Mouse (Mus musculus) liver, embryonic 14.5 days (tissue): Measurements from ENCODE around the gene Olfr517.

ENCODE experiments used
- CTCF ChIP-seq: IDR thresholded peaks from 2 replicates; pipeline ENCODE4 v1.5.1; 2016; ENCODE audit warnings: antibody characterized with exemption, low read depth, control low read depth
- EP300 ChIP-seq: IDR thresholded peaks from 2 replicates; pipeline ENCODE4 v1.6.1; 2016; ENCODE audit warnings: antibody characterized with exemption, low read depth

DNA sequence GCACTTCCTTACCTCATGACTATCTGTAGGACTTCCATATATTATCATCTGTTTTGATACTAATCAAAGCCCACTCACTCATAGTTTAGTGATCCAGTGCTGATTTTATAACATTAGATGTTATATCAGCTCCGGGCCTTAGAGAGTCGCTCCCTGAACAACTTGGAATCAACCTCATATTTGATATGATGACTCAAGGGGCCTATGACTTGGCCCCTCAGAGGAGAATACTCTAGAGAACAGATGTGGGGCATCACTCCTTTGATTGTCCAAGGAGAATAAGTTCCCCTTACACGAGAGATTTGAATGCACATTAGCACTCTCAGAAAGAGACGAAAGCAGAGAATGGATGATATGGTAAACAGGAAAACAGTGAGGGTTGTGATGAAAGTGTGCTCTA lies 12.7 kb upstream of the Olfr517 start, which contains the start of gene Olfr518:
- TF ChIP-seq CTCF: no peak
- TF ChIP-seq EP300: no peak
